Mouse (Mus musculus) neural tube, embryonic 11.5 days (tissue): Measurements from ENCODE around the gene Larp4b. TPM values are rescaled to one million over a fixed set of nuclear protein-coding genes. Genes with fewer than 3 reads are reported as not detected.
"Not testable (repeated sequence)": the region's sequence is repeated elsewhere in the genome, so short reads cannot be mapped to it uniquely, and the experiment has no call there.

Experiments used
- ATAC-seq: fragments of 200-750 bp; cut with Nextera tagmentation; 2 replicates; pipeline ENCODE4 v1.8.0; 2017; ENCODE audit warnings: moderate number of reproducible peaks, mild to moderate bottlenecking, moderate TSS enrichment, moderate library complexity; ENCODE audit not compliant: insufficient read depth, low FRiP score, low TSS enrichment
- DNase-seq: peaks from one replicate; pipeline ENCODE4 v3.0.0-alpha.2; 2015; ENCODE audit warnings: low spot score
- H3K27ac ChIP-seq: fragments of 300-500 bp; sonication (generic); 2 replicates; pipeline ENCODE4 v1.5.1; 2014; ENCODE audit warnings: low read depth, mild to moderate bottlenecking, low read length
- H3K27me3 ChIP-seq: fragments of 300-500 bp; sonication (generic); 2 replicates; pipeline ENCODE4 v1.6.1; 2014; ENCODE audit warnings: mild to moderate bottlenecking, low read length, mixed read lengths; ENCODE audit not compliant: control insufficient read depth, insufficient read depth
- H3K36me3 ChIP-seq: fragments of 300-500 bp; sonication (generic); 2 replicates; pipeline ENCODE4 v1.6.1; 2014; ENCODE audit warnings: mild to moderate bottlenecking, low read length, moderate library complexity, mixed read lengths; ENCODE audit not compliant: control insufficient read depth, insufficient read depth
- H3K4me1 ChIP-seq: fragments of 300-500 bp; sonication (generic); 2 replicates; pipeline ENCODE4 v1.6.1; 2014; ENCODE audit warnings: low read length, mixed read lengths; ENCODE audit not compliant: control insufficient read depth, insufficient read depth
- H3K4me2 ChIP-seq: fragments of 300-500 bp; sonication (generic); 2 replicates; pipeline ENCODE4 v1.6.1; 2014; ENCODE audit warnings: low read depth, mild to moderate bottlenecking, moderate library complexity
- H3K4me3 ChIP-seq: fragments of 300-500 bp; sonication (generic); 2 replicates; pipeline ENCODE4 v1.5.1; 2014; ENCODE audit warnings: low read depth, low read length
- H3K9ac ChIP-seq: fragments of 300-500 bp; sonication (generic); 2 replicates; pipeline ENCODE4 v1.6.1; 2014; ENCODE audit warnings: mild to moderate bottlenecking, low read length
- H3K9me3 ChIP-seq: fragments of 300-500 bp; sonication (generic); 2 replicates; pipeline ENCODE4 v1.6.1; 2016; ENCODE audit warnings: low read length; ENCODE audit not compliant: control insufficient read depth
- WGBS: fragments of 180-500 bp; shearing (Covaris S2); extraction: QIAGEN DNeasy Blood & Tissue Kit; methylation state at CpG from one replicate; pipeline ENCODE4 v1.1.7; 2014; 5-methylcytosine and 5-hydroxymethylcytosine counted together
- polyA plus RNA-seq: library from polyadenylated mRNA; unstranded; fragments of >200 nt; fragmentation: Nextera tagmentation; extraction: Ambion mirVana; gene quantifications from 2 replicates; pipeline ENCODE4 v1.2.1, GENCODE M21; 2014

The Larp4b gene
- 39.3 and 40.1 TPM in 2 replicates for polyA plus RNA-seq

- DNase-seq = peak; percentile 98
- H3K9ac ChIP-seq = peak within 1 kb of the TSS; percentile 91
- H3K4me1 ChIP-seq = peaks cover 7% of the 10 kb centered on the region
- peak; percentile 100 for ATAC-seq
- peak within 1 kb of the TSS; percentile 98 for H3K4me3 ChIP-seq
- H3K27ac ChIP-seq = peak within 1 kb of the TSS; percentile 83
- no peaks in the 10 kb centered on the region for H3K27me3 ChIP-seq
- no peaks in the 10 kb centered on the region for H3K36me3 ChIP-seq
- peak within 1 kb of the TSS; percentile 77 for H3K4me2 ChIP-seq
- under 1% methylated on average over 78 of the region's 92 CpGs for WGBS
- H3K9me3 ChIP-seq = no peaks in the 10 kb centered on the region
Measured at GRCm38 (mm10) chr13:9093316-9094155, at the start of gene Larp4b. Larp4b (plus strand) TSS chr13:9093881.

DNA sequence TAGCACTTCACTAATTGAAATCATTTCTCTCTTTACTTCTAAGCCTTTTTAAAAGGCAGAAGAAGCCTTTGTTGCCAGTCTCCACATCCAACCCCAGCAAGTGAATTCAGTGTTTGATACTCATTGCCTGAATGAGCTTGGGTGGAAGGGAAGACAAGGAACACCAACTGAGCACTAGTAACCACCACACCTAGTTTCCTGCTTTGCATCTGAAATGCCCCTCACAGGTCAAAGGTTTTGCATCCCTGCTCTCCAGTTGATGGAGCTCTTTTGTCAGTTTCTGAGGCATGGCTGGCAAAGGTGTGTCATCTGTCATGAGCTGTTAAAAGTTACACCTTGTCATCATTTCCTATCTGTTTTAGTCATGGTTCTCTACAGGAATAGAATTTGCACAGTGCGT, 49.0 kb upstream of the Larp4b start:
- no peak overlapping the region for H3K4me2 ChIP-seq
- H3K9me3 ChIP-seq = no peaks in the 10 kb centered on the region
- 97% methylated on average over 1 of the region's 1 CpGs for WGBS
- no peak for DNase-seq
- no peaks in the 10 kb centered on the region for H3K36me3 ChIP-seq
- no peaks in the 10 kb centered on the region for H3K27me3 ChIP-seq
- no peak overlapping the region for H3K27ac ChIP-seq
- no peak overlapping the region for H3K9ac ChIP-seq
- ATAC-seq = no peak
- H3K4me1 ChIP-seq = no peaks in the 10 kb centered on the region
- no peak overlapping the region for H3K4me3 ChIP-seq

DNA sequence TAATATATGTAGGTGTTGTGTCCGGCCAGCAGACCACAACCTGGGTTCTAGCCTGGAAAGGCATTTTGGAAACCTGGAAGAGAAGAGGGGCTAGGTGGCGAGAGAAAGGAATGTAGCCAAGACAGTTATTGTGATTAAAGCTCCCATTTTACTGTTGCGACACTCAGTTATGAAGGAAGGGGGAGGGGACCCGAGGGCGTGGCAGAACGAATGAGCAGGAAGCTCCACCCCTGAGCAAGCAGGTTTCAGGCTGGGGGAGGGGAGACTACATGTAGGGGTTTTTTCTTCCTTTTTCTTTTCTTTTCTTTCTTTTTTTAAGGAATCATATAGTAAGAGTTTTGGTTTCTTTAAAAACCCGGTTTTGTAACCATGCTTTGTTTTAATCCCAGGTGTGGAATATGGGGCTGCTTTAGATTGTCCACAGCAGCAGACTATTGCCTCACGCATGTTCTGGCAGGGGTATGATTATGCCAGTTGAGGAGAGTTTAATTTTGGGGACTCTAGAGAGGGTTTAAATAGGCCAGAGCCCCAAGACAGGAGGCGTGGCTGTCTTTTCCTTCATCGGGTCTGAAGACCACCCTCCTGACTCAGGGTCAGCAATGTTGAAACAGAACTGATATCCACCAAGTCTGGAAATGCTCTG, 41.5 kb upstream of the Larp4b start:
- H3K4me2 ChIP-seq, H3K4me1 ChIP-seq, H3K27ac ChIP-seq, H3K4me3 ChIP-seq, H3K9me3 ChIP-seq, ATAC-seq, H3K36me3 ChIP-seq, DNase-seq, H3K27me3 ChIP-seq, H3K9ac ChIP-seq: not testable (repeated sequence)
- WGBS = 66% methylated on average over 10 of the region's 10 CpGs

DNA sequence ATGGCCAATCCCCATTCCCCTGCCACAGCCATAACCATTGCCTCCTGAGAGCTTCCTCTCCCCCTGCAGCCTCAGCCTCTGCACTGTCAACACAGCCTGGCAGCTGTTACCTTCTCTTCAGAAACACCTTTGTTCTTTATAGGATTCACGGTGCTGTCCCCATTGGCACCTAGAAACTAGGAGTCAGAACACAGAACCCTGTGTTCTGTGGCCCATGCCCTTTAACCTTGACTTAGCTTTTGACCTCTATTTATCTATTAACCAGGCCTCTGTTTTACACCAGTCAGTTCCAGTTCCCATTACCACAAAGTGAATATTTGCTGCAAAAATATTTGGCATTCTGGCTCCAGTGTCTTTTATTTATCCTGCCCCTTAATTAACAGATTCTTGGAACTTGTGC, 36.4 kb upstream of the Larp4b start:
- Histone ChIP-seq H3K4me2 (no peak overlapping the region), H3K9me3 (no peaks in the 10 kb centered on the region), H3K9ac (no peak overlapping the region), H3K27ac (no peak overlapping the region), H3K36me3 (no peaks in the 10 kb centered on the region), H3K27me3 (no peaks in the 10 kb centered on the region), H3K4me1 (no peaks in the 10 kb centered on the region), H3K4me3 (no peak overlapping the region)
- WGBS = 57% methylated on average over 1 of the region's 1 CpGs
- DNase-seq = no peak
- ATAC-seq = no peak

GRCm38 (mm10) chr13:9058706-9059105, 35.0 kb upstream of the Larp4b start:
- no peak for ATAC-seq
- WGBS = 91% methylated on average over 4 of the region's 4 CpGs
- no peaks in the 10 kb centered on the region for H3K9me3 ChIP-seq
- no peak overlapping the region for H3K9ac ChIP-seq
- no peak overlapping the region for H3K27ac ChIP-seq
- H3K27me3 ChIP-seq = no peaks in the 10 kb centered on the region
- H3K4me3 ChIP-seq = no peak overlapping the region
- no peaks in the 10 kb centered on the region for H3K4me1 ChIP-seq
- no peaks in the 10 kb centered on the region for H3K36me3 ChIP-seq
- DNase-seq = no peak
- no peak overlapping the region for H3K4me2 ChIP-seq

DNA sequence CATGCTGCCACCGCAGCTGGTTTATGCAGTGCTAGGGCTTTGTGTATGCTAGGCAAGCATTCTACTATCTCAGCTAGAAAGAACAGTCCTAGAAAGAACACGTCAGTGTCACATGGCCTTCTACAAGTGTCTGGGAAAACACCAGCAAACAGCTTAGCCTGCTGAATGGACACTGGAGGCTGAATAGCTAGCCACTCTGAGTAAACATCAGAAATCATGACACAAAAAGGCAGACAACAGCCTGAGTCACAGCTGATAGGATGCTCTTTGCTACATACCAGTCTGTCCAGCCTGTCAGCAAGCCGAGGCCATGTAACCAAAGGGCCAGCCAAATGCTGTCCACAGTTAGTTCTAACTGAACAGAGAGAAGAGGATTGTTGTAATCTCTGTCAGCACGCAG, 32.3 kb upstream of the Larp4b start:
- DNase-seq (no peak), ATAC-seq (no peak)
- no peaks in the 10 kb centered on the region for H3K9me3 ChIP-seq
- H3K4me2 ChIP-seq = no peak overlapping the region
- whole genome bisulfite sequencing = 82% methylated on average over 4 of the region's 4 CpGs
- H3K4me3 ChIP-seq = no peak overlapping the region
- no peaks in the 10 kb centered on the region for H3K27me3 ChIP-seq
- H3K9ac ChIP-seq = no peak overlapping the region
- no peak overlapping the region for H3K27ac ChIP-seq
- no peaks in the 10 kb centered on the region for H3K36me3 ChIP-seq
- H3K4me1 ChIP-seq = no peaks in the 10 kb centered on the region

DNA sequence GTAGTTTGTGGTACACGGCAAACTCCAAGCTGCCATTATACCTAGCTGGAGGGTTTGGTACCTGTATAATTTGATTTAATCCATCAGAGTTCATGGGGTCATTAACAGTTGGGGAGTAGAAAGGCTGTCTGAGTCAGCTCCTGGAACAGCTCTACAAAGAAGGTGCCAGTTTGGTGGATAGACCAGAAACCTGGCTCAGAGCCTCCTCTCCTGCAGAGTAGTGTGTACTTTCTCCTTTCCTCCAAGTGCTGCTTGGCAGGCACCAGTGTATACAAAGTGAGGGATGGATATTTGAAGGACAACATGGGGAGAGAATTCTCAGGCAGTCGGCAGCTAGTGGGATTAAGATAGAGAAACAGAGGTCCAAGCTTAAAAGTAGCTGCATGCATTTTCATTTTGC, 29.5 kb upstream of the Larp4b start:
- Histone ChIP-seq H3K36me3 (no peaks in the 10 kb centered on the region), H3K9me3 (no peaks in the 10 kb centered on the region), H3K4me3 (no peak overlapping the region), H3K27me3 (no peaks in the 10 kb centered on the region), H3K27ac (no peak overlapping the region), H3K4me2 (no peak overlapping the region), H3K4me1 (no peaks in the 10 kb centered on the region), H3K9ac (no peak overlapping the region)
- ATAC-seq (no peak), DNase-seq (no peak)
- WGBS = 92% methylated on average over 2 of the region's 2 CpGs

- Histone ChIP-seq H3K27me3 (no peaks in the 10 kb centered on the region), H3K9ac (no peak overlapping the region), H3K4me3 (no peak overlapping the region), H3K27ac (no peak overlapping the region), H3K4me2 (no peak overlapping the region), H3K9me3 (no peaks in the 10 kb centered on the region), H3K36me3 (no peaks in the 10 kb centered on the region), H3K4me1 (no peaks in the 10 kb centered on the region)
- ATAC-seq (no peak), DNase-seq (no peak)
- 74% methylated on average over 5 of the region's 5 CpGs for WGBS
Measured at GRCm38 (mm10) chr13:9066107-9066506, 27.6 kb upstream of the Larp4b start.

GRCm38 (mm10) chr13:9071008-9071407, 22.7 kb upstream of the Larp4b start:
- H3K27me3 ChIP-seq = no peaks in the 10 kb centered on the region
- H3K9me3 ChIP-seq = no peaks in the 10 kb centered on the region
- H3K4me2 ChIP-seq = no peak overlapping the region
- no peaks in the 10 kb centered on the region for H3K36me3 ChIP-seq
- WGBS = 92% methylated on average over 8 of the region's 9 CpGs
- H3K27ac ChIP-seq = no peak overlapping the region
- no peak overlapping the region for H3K4me3 ChIP-seq
- no peak overlapping the region for H3K9ac ChIP-seq
- ATAC-seq (no peak), DNase-seq (no peak)
- H3K4me1 ChIP-seq = no peaks in the 10 kb centered on the region
